ENCODE assay signal across 17 mouse cellular contexts in genomic region chr9:21276307-21276706, GRCm38 (mm10). TPM values are rescaled to one million over a fixed set of nuclear protein-coding genes. Genes with fewer than 3 reads are reported as not detected.
"Had no signal": no experiment of that assay in that cellular context is flagged by ENCODE, and none has a peak within 500 bp of the region (broad histone marks: within the 10 kb centered on the region; RNA-seq: fewer than 3 reads in every experiment).

No protein-coding gene starts in this region.

- H3K4me1 ChIP-seq: limb, embryonic 15.5 days; neural tube, embryonic 13.5 days; stomach, embryonic 15.5 days had no signal

- DNase-seq: kidney, adult 11 months; kidney, adult 9 months; kidney, postnatal 36 days; layer of hippocampus, adult 9-11 months; layer of hippocampus, postnatal 36 days; lung, embryonic 14.5 days; lung, postnatal 10 days; lung, postnatal 4 days; right cerebral cortex, postnatal 14 days; thymus, adult 2 months; thymus, postnatal 25 days had no signal

- H3K4me2 ChIP-seq: limb, embryonic 15.5 days; liver, embryonic 15.5 days; lung, embryonic 14.5 days; neural tube, embryonic 13.5 days; stomach, embryonic 15.5 days had no signal

- H3K27me3 ChIP-seq: limb, embryonic 15.5 days; liver, embryonic 15.5 days; neural tube, embryonic 13.5 days; stomach, embryonic 15.5 days had no signal

- H3K27ac ChIP-seq: kidney, postnatal 0 days; limb, embryonic 15.5 days; neural tube, embryonic 13.5 days; stomach, embryonic 15.5 days had no signal

- H3K9ac ChIP-seq: limb, embryonic 15.5 days; liver, embryonic 15.5 days; lung, embryonic 14.5 days; neural tube, embryonic 13.5 days; stomach, embryonic 15.5 days had no signal

- H3K4me3 ChIP-seq: limb, embryonic 15.5 days; liver, embryonic 15.5 days; neural tube, embryonic 13.5 days; stomach, embryonic 15.5 days had no signal

- H3K9me3 ChIP-seq: limb, embryonic 15.5 days; liver, embryonic 15.5 days; neural tube, embryonic 13.5 days; stomach, embryonic 15.5 days had no signal

RNA-seq across cellular contexts. Expression of gene S1pr5, which starts 28.1 kb away (rescaled TPM):
- polyA plus RNA-seq: kidney, postnatal 0 days; lung, embryonic 14.5 days; testis, adult 2 months had no signal
